Mouse (Mus musculus): Measurements from ENCODE around the gene Rbfox3.

- TF ChIP-seq CTCF (conservative IDR thresholded peaks at IDR 0.05 in 1 of 2, IDR thresholded peaks at IDR 0.05 in 1 of 2; ENCODE audit: low read depth in 2 of 2, low read length in 2 of 2) (peak in 1 of 2 experiments; percentile 66; a peak in 2 of 4 replicates), NELFE (IDR thresholded peaks at IDR 0.05; ENCODE audit: low read depth, low read length) (no peak)
These were observed 252.1 kb downstream of the Rbfox3 start for GRCm38 (mm10) chr11:118659305-118659704.

Measured in CH12.LX (cell line).